Mouse (Mus musculus) central nervous system, embryonic 14 days (tissue): ENCODE data around the gene Lamc1. TPM values are rescaled to one million over a fixed set of nuclear protein-coding genes. Genes with fewer than 3 reads are reported as not detected.

Experiments
- polyA plus RNA-seq: library from polyadenylated mRNA; depleted of rRNA; stranded (reverse); fragments of >200 nt; gene quantifications from 2 replicates; pipeline ENCODE4 v1.2.3, GENCODE M21; 2012; rRNA removed

Lamc1 gene
- polyA plus RNA-seq: 42.3 and 58.2 TPM in 2 replicates

DNA sequence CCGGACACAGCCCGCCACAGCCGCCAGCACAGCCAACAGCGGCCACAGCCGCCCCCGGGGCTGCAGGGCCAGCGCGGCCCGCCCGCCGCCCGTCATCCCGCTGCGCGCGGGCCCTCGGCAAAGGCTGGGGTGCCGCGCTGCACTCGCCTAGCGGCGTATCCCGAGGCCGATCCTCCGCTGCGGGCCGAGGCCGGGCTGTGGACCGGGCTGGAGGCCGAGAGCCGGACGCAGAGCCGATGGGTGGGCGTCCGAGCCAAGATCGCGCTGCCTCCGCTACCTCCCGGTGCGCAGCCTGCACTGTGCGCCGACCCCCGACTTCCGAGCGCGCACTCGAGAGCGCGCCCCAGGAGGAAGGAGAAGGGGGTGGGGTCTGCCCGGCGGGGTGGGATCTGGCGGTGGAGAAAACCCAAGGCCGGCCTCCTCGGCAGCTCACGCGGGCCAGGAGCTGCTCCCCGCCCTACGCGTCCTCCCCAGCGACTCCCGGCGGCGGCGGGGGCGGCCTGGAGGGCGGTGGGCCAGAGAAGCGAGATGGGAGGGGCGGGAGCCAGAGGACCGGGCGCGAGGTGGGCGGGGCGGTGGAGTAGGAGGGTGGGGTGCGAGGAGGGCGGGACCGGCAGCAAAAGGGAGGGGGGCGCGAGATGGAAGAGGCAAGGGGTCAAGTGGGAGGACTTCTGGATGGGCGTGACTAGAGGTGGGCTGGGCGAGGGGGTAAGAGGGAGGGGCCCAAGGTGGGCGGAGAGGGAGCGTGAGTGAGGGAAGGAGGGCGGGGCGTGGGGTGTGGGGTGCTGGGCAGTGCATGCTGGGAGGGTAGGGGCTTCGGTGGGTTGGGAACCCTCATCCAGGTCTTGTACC is at the start of gene Lamc1:
Gene Lamc1 (minus strand): TSS at position 343 of the 852 bp plus-strand sequence.

DNA sequence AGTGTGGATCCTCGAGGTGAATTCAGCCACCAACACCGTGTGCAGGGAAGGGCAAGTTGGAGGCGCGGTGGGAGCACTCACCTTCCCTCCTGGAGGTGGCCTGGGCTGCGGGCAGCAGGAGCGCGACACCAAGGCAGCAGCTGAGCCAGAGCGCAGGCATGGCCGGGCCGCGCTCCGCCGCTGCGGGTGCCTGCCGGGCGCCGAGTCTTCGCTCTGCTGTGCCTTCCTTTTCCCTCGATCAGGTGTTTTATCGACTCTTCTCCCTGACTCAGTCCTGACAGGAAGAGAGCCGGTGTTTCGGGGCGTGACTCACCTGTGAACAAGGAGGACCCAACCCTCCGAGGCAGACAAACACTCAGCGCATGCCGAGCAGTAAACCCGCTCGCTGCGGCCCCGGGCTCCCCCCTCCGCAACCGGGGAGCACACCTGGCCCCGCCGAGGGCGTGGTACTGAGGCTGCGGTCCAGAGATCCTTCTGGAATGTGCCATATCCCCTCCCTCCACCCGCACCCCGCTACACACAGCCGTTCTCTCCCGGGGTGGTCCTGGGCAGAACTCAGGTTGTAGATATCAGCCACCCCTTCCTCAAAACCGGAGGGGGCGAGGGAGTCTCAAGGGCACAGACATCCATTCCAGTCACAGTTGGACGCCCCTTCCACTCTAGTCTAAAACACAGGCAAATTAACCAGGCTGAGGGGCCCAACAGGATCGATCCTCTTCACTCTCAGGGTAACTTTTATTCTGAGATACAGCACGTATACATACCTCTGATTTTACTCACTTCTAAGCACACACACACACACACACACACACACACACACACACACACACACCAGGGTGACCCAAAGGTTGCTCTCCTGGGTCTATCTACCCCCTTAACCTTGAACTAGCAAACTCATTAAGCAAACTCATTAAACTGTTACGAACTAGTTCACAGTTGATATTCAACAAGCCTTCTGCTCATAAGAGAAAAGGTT is 146.5 kb downstream of the Lamc1 start, which contains the start of gene Lamc2:
Gene Lamc2 (minus strand): TSS at position 620 of the 976 bp plus-strand sequence.

Other genes starting within 250 kb of the Lamc1 start
- 1.1 and 2.1 TPM in 2 replicates for gene Lamc2, start 146.3 kb downstream of the Lamc1 start, polyA plus RNA-seq
- 1.3 and 1.5 TPM in 2 replicates for gene Shcbp1l, start 92.4 kb upstream of the Lamc1 start, polyA plus RNA-seq
- 165 and 191 TPM in 2 replicates for gene Dhx9, start 154.9 kb upstream of the Lamc1 start, polyA plus RNA-seq
- gene Npl, start 217.3 kb upstream of the Lamc1 start, polyA plus RNA-seq: 7.0 and 7.1 TPM in 2 replicates